Mouse (Mus musculus) hindbrain, embryonic 11.5 days (tissue): ENCODE results near the gene 6820408C15Rik. TPM values are rescaled to one million over a fixed set of nuclear protein-coding genes. Genes with fewer than 3 reads are reported as not detected.

Experiments used
- ATAC-seq: fragments of 200-750 bp; cut with Nextera tagmentation; 2 replicates; pipeline ENCODE4 v1.8.0; 2017; ENCODE audit warnings: mild to moderate bottlenecking, moderate TSS enrichment, moderate library complexity; ENCODE audit not compliant: low FRiP score
- DNase-seq: peaks from one replicate; pipeline ENCODE4 v3.0.0-alpha.2; 2015; ENCODE audit warnings: low spot score
- H3K27ac ChIP-seq: fragments of 300-500 bp; sonication (generic); 2 replicates; pipeline ENCODE4 v1.5.1; 2014; ENCODE audit warnings: mild to moderate bottlenecking, low read depth, low read length
- H3K27me3 ChIP-seq: fragments of 300-500 bp; sonication (generic); 2 replicates; pipeline ENCODE4 v1.6.1; 2014; ENCODE audit warnings: mild to moderate bottlenecking, low read length, moderate library complexity, mixed read lengths; ENCODE audit not compliant: control insufficient read depth, insufficient read depth
- H3K36me3 ChIP-seq: fragments of 300-500 bp; sonication (generic); 2 replicates; pipeline ENCODE4 v1.6.1; 2014; ENCODE audit warnings: mild to moderate bottlenecking, low read length, moderate library complexity, mixed read lengths; ENCODE audit not compliant: control insufficient read depth, insufficient read depth
- H3K4me1 ChIP-seq: fragments of 300-500 bp; sonication (generic); replicated peaks from 2 replicates; pipeline ENCODE4 v1.6.1; 2014; ENCODE audit warnings: low read length, mixed read lengths; ENCODE audit not compliant: control insufficient read depth, insufficient read depth
- H3K4me2 ChIP-seq: fragments of 300-500 bp; sonication (generic); replicated peaks from 2 replicates; pipeline ENCODE4 v1.6.1; 2014; ENCODE audit warnings: mild to moderate bottlenecking, low read depth, low read length
- H3K4me3 ChIP-seq: fragments of 300-500 bp; sonication (generic); 2 replicates; pipeline ENCODE4 v1.5.1; 2014; ENCODE audit warnings: low read depth, low read length
- H3K9ac ChIP-seq: fragments of 300-500 bp; sonication (generic); 2 replicates; pipeline ENCODE4 v1.6.1; 2014; ENCODE audit warnings: low read depth, low read length
- H3K9me3 ChIP-seq: fragments of 300-500 bp; sonication (generic); 2 replicates; pipeline ENCODE4 v1.6.1; 2016; ENCODE audit warnings: low read length; ENCODE audit not compliant: control insufficient read depth
- WGBS: fragments of 180-500 bp; shearing (Covaris S2); extraction: QIAGEN DNeasy Blood & Tissue Kit; methylation state at CpG from one replicate; pipeline ENCODE4 v1.1.7; 2014; 5-methylcytosine and 5-hydroxymethylcytosine counted together
- polyA plus RNA-seq: library from polyadenylated mRNA; unstranded; fragments of >200 nt; fragmentation: Nextera tagmentation; extraction: Ambion mirVana; gene quantifications from 2 replicates; pipeline ENCODE4 v1.2.1, GENCODE M21; 2014

The 6820408C15Rik gene
- polyA plus RNA-seq, 1 experiment from 2014 or later: 2.9 TPM

DNA sequence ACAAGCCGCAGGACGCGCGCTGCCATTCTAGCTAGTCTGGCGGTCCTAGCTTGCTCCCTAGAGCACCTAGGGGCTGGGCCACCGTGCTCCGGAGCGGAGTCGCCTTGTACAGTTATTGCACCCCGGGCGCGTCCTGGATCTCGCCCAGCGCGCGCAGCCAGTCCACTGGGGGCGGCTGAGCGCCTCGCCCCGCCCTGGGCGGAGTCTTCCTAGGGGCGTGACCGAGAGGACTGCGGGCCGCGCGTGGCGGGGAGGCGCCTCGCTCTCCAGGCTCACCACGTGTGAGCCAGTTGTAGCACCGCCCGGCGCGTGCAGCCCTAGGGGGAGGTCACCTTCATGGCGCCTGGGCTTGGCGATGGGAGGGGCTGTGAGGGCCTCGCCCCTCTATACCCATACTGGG is 16.7 kb upstream of the 6820408C15Rik start:
- peak; percentile 93 for DNase-seq

DNA sequence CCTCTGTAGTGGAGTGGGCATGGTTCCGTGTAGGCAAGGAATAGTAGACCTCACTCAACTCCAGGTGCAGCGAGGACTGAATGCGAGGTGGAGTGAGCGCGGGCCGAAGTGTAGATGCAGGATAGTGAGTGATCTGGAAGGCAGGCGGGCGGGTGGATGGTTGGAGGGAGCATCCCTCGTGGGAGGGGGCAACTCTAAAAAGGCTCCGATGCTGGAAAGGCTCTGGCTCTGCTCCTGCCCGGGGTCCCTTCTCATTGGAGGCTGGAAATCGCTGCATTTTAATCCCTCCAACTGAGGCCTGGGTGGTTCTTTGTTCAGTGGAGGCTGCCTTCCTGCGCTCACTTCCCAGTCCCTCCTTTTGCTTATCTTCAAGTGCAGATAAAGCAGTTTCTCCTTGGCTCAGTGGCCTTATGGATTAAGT is 16.3 kb upstream of the 6820408C15Rik start:
- no peak for ATAC-seq
- Histone ChIP-seq H3K9ac (peak overlapping the region; percentile 96), H3K36me3 (no peaks in the 10 kb centered on the region), H3K4me3 (peak overlapping the region; percentile 79), H3K4me2 (peak overlapping the region; percentile 87), H3K27me3 (no peaks in the 10 kb centered on the region), H3K27ac (peak overlapping the region; percentile 99), H3K4me1 (peaks cover 9% of the 10 kb centered on the region; the same call in 1 of the 2 replicates), H3K9me3 (no peaks in the 10 kb centered on the region)
- no peak for DNase-seq
- WGBS: 0% methylated on average over 13 of the region's 13 CpGs

More for the DNA sequence above, 16.7 kb upstream of the 6820408C15Rik start:
- H3K9ac ChIP-seq: peak overlapping the region; percentile 96
- peak; percentile 72 for ATAC-seq
- H3K4me1 ChIP-seq: peaks cover 9% of the 10 kb centered on the region; the same call in 1 of the 2 replicates
- H3K27me3 ChIP-seq: no peaks in the 10 kb centered on the region
- peak overlapping the region; percentile 87 for H3K4me2 ChIP-seq
- peak overlapping the region; percentile 99 for H3K27ac ChIP-seq
- H3K36me3 ChIP-seq: no peaks in the 10 kb centered on the region
- WGBS: under 1% methylated on average over 38 of the region's 38 CpGs
- H3K9me3 ChIP-seq: no peaks in the 10 kb centered on the region
- peak overlapping the region; percentile 79 for H3K4me3 ChIP-seq

DNA sequence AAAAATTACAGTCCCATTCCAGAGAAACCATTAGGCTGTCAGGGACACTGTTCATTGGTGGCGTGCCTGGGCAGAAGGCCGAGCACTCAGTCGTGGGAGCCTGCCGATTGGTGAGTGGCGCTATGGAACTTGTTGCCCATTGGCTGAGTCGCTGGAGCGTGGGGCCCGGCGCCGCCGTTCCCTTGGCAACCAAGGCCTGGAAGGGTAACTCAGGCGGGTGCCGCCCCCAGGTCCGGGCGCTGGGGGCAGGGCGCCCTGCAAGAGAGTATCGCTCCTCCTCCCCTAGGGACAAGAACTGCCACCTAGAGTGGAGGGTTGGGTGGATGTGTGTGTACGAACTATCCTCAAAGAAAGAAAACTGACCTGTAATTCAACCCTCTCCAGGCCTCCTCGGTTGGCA is 9.3 kb upstream of the 6820408C15Rik start:
- H3K4me3 ChIP-seq: peak overlapping the region; percentile 21
- no peaks in the 10 kb centered on the region for H3K36me3 ChIP-seq
- H3K27ac ChIP-seq: peak overlapping the region; percentile 70
- peak overlapping the region; percentile 41 for H3K4me2 ChIP-seq
- ATAC-seq (peak; percentile 94), DNase-seq (peak; percentile 96)
- H3K9me3 ChIP-seq: no peaks in the 10 kb centered on the region
- WGBS: under 1% methylated on average over 19 of the region's 19 CpGs
- no peaks in the 10 kb centered on the region for H3K27me3 ChIP-seq
- peak overlapping the region; percentile 32; the same call in 1 of the 2 replicates for H3K9ac ChIP-seq
- peaks cover 12% of the 10 kb centered on the region for H3K4me1 ChIP-seq

DNA sequence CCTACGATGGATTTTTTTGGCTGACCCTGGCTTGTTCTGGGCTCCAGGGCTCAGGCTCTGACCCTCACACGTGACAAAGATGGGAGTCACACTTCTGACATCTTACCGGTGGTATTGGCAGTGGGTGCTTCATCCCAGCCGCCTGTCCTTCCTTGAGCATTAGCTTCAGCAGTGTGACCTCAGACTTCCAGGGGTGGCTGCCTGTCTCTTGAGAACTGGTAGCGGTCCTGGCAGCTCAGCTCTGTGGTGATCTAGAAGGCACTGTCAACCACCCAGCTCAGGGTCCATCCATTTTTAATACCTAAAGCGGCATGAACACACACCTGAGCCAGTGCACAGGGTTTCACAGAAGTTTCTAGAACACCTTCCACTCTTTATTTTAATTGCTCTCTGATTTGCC is 5.6 kb upstream of the 6820408C15Rik start:
- H3K4me3 ChIP-seq: no peak overlapping the region
- H3K9ac ChIP-seq: no peak overlapping the region
- no peak for ATAC-seq
- H3K9me3 ChIP-seq: no peaks in the 10 kb centered on the region
- H3K27me3 ChIP-seq: no peaks in the 10 kb centered on the region
- H3K27ac ChIP-seq: peak overlapping the region; percentile 95
- no peak for DNase-seq
- peaks cover 16% of the 10 kb centered on the region for H3K4me1 ChIP-seq
- no peak overlapping the region for H3K4me2 ChIP-seq
- 80% methylated on average over 6 of the region's 6 CpGs for WGBS
- H3K36me3 ChIP-seq: no peaks in the 10 kb centered on the region

DNA sequence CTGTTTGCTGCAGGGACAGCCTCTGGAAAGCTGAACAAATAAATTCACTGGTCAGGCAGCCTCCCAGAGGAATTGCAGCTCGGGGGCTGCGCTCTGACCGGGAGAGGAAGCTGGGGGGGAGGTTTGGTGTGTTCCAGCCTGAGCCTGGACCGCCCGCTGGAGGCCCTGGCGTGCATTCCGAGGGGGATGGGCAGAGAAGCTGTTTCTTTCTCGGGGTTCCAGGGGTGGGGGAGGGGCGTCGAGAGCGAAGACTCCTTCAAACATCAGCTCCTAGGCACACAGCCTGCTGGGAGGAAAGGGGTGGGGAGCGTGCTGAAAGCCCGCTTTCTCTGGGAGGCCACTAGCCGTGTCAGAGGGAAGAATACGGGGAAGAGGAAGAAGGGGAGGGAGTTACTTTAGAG is 4.4 kb upstream of the 6820408C15Rik start:
- DNase-seq (peak; percentile 93), ATAC-seq (peak; percentile 78)
- Histone ChIP-seq H3K27ac (peak overlapping the region; percentile 95), H3K4me1 (peaks cover 16% of the 10 kb centered on the region), H3K36me3 (no peaks in the 10 kb centered on the region), H3K4me3 (peak overlapping the region; percentile 25), H3K9ac (peak overlapping the region; percentile 49), H3K4me2 (peak overlapping the region; percentile 91), H3K9me3 (no peaks in the 10 kb centered on the region), H3K27me3 (no peaks in the 10 kb centered on the region)
- WGBS: under 1% methylated on average over 15 of the region's 15 CpGs

DNA sequence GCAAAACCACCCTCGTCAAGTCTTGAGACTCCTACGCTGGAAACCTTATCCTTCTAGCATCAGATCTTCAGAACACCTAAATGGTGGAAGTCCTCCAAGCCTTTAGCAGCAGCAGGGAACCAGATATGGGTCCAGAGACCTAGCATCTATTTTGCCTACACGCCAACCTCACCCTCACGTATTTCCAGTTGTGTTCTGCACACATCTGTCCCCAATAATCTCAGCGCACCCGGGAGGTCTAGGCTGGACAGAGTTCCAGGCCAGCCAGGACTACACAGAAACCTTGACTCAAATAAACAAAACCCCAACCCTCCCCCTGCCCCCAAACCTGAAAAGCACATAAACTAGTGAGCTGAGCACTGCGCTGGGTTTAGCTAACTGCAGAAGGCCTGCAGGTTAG is 3.9 kb upstream of the 6820408C15Rik start:
- DNase-seq: no peak

DNA sequence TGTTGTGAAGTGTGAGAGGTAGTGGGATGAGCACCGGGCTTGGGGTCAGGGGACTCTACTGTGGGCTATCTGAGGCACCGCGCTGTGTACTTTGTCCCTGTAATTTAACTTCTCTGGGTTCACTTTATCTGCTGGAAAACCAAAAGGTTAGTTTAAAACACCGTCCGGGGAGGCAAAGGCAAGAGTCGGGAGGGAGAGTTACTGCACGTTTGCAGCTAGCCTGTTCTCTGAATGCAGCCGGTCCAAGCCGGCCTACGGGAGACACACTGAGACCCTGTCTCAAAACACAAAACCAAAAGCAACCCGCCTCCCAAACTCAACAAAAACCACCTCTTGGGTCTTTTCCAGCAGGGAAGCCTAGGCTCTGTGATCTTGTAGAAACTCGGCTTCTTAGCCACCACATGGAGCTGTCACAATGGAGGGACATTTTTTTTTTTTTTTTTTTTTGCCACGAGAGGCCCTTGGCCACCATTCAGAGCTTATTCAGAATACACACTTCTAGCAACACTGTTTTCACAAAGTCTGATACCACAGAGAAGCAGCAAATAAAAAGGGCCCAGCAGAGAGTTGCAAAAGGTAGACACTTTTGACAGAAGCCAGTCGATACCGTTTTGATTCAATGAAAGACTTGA is 2.7 kb upstream of the 6820408C15Rik start:
- H3K4me3 ChIP-seq: peak overlapping the region; percentile 92
- no peaks in the 10 kb centered on the region for H3K9me3 ChIP-seq
- no peaks in the 10 kb centered on the region for H3K27me3 ChIP-seq
- H3K4me2 ChIP-seq: peak overlapping the region; percentile 91
- peak overlapping the region; percentile 99 for H3K9ac ChIP-seq
- ATAC-seq (no peak), DNase-seq (peak; percentile 51)
- WGBS: 3% methylated on average over 15 of the region's 15 CpGs
- peaks cover 13% of the 10 kb centered on the region for H3K4me1 ChIP-seq
- no peaks in the 10 kb centered on the region for H3K36me3 ChIP-seq
- H3K27ac ChIP-seq: peak overlapping the region; percentile 65; the same call in 1 of the 2 replicates

More for the DNA sequence above, 3.9 kb upstream of the 6820408C15Rik start:
- H3K4me3 ChIP-seq: peak overlapping the region; percentile 25
- H3K36me3 ChIP-seq: no peaks in the 10 kb centered on the region
- no peaks in the 10 kb centered on the region for H3K27me3 ChIP-seq
- peaks cover 14% of the 10 kb centered on the region for H3K4me1 ChIP-seq
- WGBS: 3% methylated on average over 7 of the region's 7 CpGs
- H3K9ac ChIP-seq: peak overlapping the region; percentile 49
- H3K4me2 ChIP-seq: peak overlapping the region; percentile 91
- no peaks in the 10 kb centered on the region for H3K9me3 ChIP-seq
- H3K27ac ChIP-seq: peak overlapping the region; percentile 95
- ATAC-seq: 0 out of 2 replicates have a peak, but pooled peaks have one; percentile 3

DNA sequence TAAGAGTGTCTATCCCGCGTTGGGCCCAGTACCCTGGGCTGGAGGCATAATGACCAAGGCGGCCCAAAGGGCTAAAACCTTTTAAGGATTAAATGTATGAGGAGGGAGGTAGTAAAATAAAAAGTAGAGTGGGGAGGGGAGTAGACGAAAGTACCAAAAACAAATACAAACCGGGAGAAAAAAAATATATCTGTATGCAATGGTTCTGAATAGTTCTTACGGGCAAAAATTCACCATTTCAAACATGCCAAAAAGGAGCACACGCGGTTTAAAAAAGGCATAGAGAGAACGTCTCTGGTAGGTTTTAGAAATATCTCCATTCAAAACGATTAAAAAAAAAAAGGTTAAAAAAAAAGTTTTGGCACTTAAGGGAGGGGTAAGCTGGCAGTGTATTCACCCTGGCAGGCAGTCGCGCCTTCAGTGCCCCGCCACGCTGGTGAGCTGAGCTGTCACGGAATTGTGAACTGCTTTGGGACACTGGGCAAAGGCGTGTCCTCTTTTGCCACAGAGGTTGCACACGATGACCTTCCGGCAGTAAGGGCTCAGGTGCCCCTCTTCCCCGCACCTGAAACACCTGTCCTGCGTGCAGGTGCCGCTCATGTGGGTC is 2.1 kb upstream of the 6820408C15Rik start:
- peak overlapping the region; percentile 95 for H3K27ac ChIP-seq
- 1% methylated on average over 21 of the region's 21 CpGs for WGBS
- H3K27me3 ChIP-seq: no peaks in the 10 kb centered on the region
- peaks cover 13% of the 10 kb centered on the region for H3K4me1 ChIP-seq
- peak overlapping the region; percentile 92 for H3K4me3 ChIP-seq
- peak; percentile 45 for DNase-seq
- no peak for ATAC-seq
- H3K9ac ChIP-seq: peak overlapping the region; percentile 99
- H3K4me2 ChIP-seq: peak overlapping the region; percentile 91
- no peaks in the 10 kb centered on the region for H3K9me3 ChIP-seq
- no peaks in the 10 kb centered on the region for H3K36me3 ChIP-seq
